Mouse (Mus musculus) C2C12 (cell line): ENCODE data around the gene Gm20604. TPM values are rescaled to one million over a fixed set of nuclear protein-coding genes. Genes with fewer than 3 reads are reported as not detected.

ENCODE experiments used
- H3K27me3 ChIP-seq: one replicate; pipeline ENCODE4 v1.6.1; 2011; ENCODE audit not compliant: control insufficient read depth, insufficient read depth, insufficient read length
- H3K36me3 ChIP-seq: one replicate; pipeline ENCODE4 v1.6.1; 2011; ENCODE audit not compliant: control insufficient read depth, insufficient read depth
- H3K4me3 ChIP-seq: one replicate; pipeline ENCODE4 v1.5.1; 2011; ENCODE audit warnings: mild to moderate bottlenecking, control low read depth; ENCODE audit not compliant: poor library complexity, insufficient read depth, severe bottlenecking
- H3K79me2 ChIP-seq: one replicate; pipeline ENCODE4 v1.6.1; 2011; ENCODE audit not compliant: control insufficient read depth, insufficient read depth
- H3K79me3 ChIP-seq: one replicate; pipeline ENCODE4 v1.6.1; 2011; ENCODE audit warnings: low read depth, control low read depth
- H3ac ChIP-seq: one replicate; pipeline ENCODE3; 2011; ENCODE audit warnings: low read depth; ENCODE audit not compliant: control insufficient read depth, insufficient read length
- CEBPB ChIP-seq: IDR thresholded peaks from one replicate; pipeline ENCODE4 v1.6.1; 2011; ENCODE audit warnings: low read depth, mild to moderate bottlenecking, control low read depth, moderate library complexity
- CTCF ChIP-seq: IDR thresholded peaks from one replicate; pipeline ENCODE4 v1.5.1; 2011; ENCODE audit not compliant: control insufficient read depth, insufficient read depth, insufficient read length
- FOSL1 ChIP-seq: IDR thresholded peaks from one replicate; pipeline ENCODE4 v1.8.0; 2011; ENCODE audit warnings: mild to moderate bottlenecking, low read length; ENCODE audit not compliant: poor library complexity, insufficient read depth, severe bottlenecking
- MAX ChIP-seq: IDR thresholded peaks from one replicate; pipeline ENCODE4 v1.6.1; 2011; ENCODE audit warnings: mild to moderate bottlenecking, control low read depth
- MYOD1 ChIP-seq: IDR thresholded peaks from one replicate; pipeline ENCODE4 v1.6.1; 2011; ENCODE audit warnings: low read depth; ENCODE audit not compliant: control insufficient read depth, insufficient read length
- MYOG ChIP-seq: IDR thresholded peaks from one replicate; pipeline ENCODE4 v1.6.1; 2011; ENCODE audit not compliant: control insufficient read depth, insufficient read length; ENCODE audit errors: extremely low read depth
- USF1 ChIP-seq: IDR thresholded peaks from one replicate; pipeline ENCODE4 v1.6.1; 2011; ENCODE audit warnings: low read depth, mild to moderate bottlenecking, control low read depth, moderate library complexity
- polyA plus RNA-seq: library from polyadenylated mRNA; unstranded; fragments of >200 nt; fragmentation: generic; extraction: Trizol; gene quantifications from one replicate; pipeline ENCODE4 v1.2.1, GENCODE M21; 2012; ENCODE audit warnings: missing spikeins

Gm20604 gene
- polyA plus RNA-seq, 1 experiment, result 6.0 TPM

- H3K36me3 ChIP-seq, result no peaks in the 10 kb centered on the region
These were observed 34.6 kb downstream of the Gm20604 start for GRCm38 (mm10) chr12:102723861-102724260.

GRCm38 (mm10) chr12:102722966-102723365 is 35.5 kb downstream of the Gm20604 start:
- no peak overlapping the region for H3K4me3 ChIP-seq
- TF ChIP-seq CEBPB, result no peak
- no peak for TF ChIP-seq CTCF
- no peak for TF ChIP-seq MYOG
- no peak for TF ChIP-seq MYOD1
- TF ChIP-seq FOSL1, result no peak
- TF ChIP-seq MAX, result no peak
- no peak for TF ChIP-seq USF1
- no peaks in the 10 kb centered on the region for H3K79me2 ChIP-seq
- H3K27me3 ChIP-seq, result no peaks in the 10 kb centered on the region
- H3K79me3 ChIP-seq, result no peaks in the 10 kb centered on the region
- no peak overlapping the region for H3ac ChIP-seq
- H3K36me3 ChIP-seq, result no peaks in the 10 kb centered on the region

More at GRCm38 (mm10) chr12:102723861-102724260, 34.6 kb downstream of the Gm20604 start:
- H3K79me3 ChIP-seq, result no peaks in the 10 kb centered on the region
- no peaks in the 10 kb centered on the region for H3K27me3 ChIP-seq
- H3K79me2 ChIP-seq, result no peaks in the 10 kb centered on the region
- TF ChIP-seq MAX (no peak), FOSL1 (no peak), CTCF (no peak), MYOG (no peak), USF1 (no peak), CEBPB (no peak), MYOD1 (no peak)
- no peak overlapping the region for H3K4me3 ChIP-seq
- H3ac ChIP-seq, result no peak overlapping the region

- no peak overlapping the region for H3ac ChIP-seq
- TF ChIP-seq CEBPB (no peak), MYOD1 (no peak), MYOG (no peak), CTCF (no peak), USF1 (no peak), FOSL1 (no peak), MAX (no peak)
- no peaks in the 10 kb centered on the region for H3K79me3 ChIP-seq
- no peaks in the 10 kb centered on the region for H3K36me3 ChIP-seq
- H3K4me3 ChIP-seq, result no peak overlapping the region
- H3K79me2 ChIP-seq, result no peaks in the 10 kb centered on the region
- no peaks in the 10 kb centered on the region for H3K27me3 ChIP-seq
These were observed 36.0 kb downstream of the Gm20604 start for GRCm38 (mm10) chr12:102722451-102722850.

GRCm38 (mm10) chr12:102719552-102720315 is 38.7 kb downstream of the Gm20604 start:
- Histone ChIP-seq H3K79me2 (no peaks in the 10 kb centered on the region), H3ac (no peak overlapping the region), H3K79me3 (no peaks in the 10 kb centered on the region), H3K4me3 (no peak overlapping the region), H3K36me3 (no peaks in the 10 kb centered on the region), H3K27me3 (no peaks in the 10 kb centered on the region)
- no peak for TF ChIP-seq MYOG
- TF ChIP-seq CTCF, result peak; percentile 30

GRCm38 (mm10) chr12:102714654-102715395 is 43.6 kb downstream of the Gm20604 start:
- Histone ChIP-seq H3K4me3 (no peak overlapping the region), H3K79me2 (no peaks in the 10 kb centered on the region), H3ac (no peak overlapping the region), H3K79me3 (no peaks in the 10 kb centered on the region), H3K36me3 (no peaks in the 10 kb centered on the region), H3K27me3 (no peaks in the 10 kb centered on the region)
- TF ChIP-seq MAX (no peak), CTCF (no peak), CEBPB (no peak), MYOD1 (no peak), MYOG (no peak), FOSL1 (no peak)

- no peaks in the 10 kb centered on the region for H3K27me3 ChIP-seq
- TF ChIP-seq MAX (no peak), USF1 (no peak), MYOD1 (no peak), FOSL1 (no peak), CEBPB (no peak), MYOG (no peak)
- no peaks in the 10 kb centered on the region for H3K79me2 ChIP-seq
- no peak overlapping the region for H3ac ChIP-seq
- H3K4me3 ChIP-seq, result no peak overlapping the region
- no peaks in the 10 kb centered on the region for H3K36me3 ChIP-seq
- H3K79me3 ChIP-seq, result no peaks in the 10 kb centered on the region
These were observed 44.4 kb downstream of the Gm20604 start for GRCm38 (mm10) chr12:102714116-102714515.
